Mouse (Mus musculus) limb, embryonic 14.5 days (tissue): ENCODE data around the gene Gbx1. TPM values are rescaled to one million over a fixed set of nuclear protein-coding genes. Genes with fewer than 3 reads are reported as not detected.

Experiments used
- ATAC-seq: fragments of 200-750 bp; cut with Nextera tagmentation; 2 replicates; pipeline ENCODE4 v1.8.0; 2017; ENCODE audit warnings: low read depth, moderate number of reproducible peaks, moderate TSS enrichment; ENCODE audit not compliant: low FRiP score
- DNase-seq: peaks from one replicate; pipeline ENCODE4 v3.0.0-alpha.2; 2015; ENCODE audit warnings: low spot score
- H3K27ac ChIP-seq: fragments of 300-500 bp; sonication (generic); replicated peaks from 2 replicates; pipeline ENCODE4 v1.5.1; 2014; ENCODE audit warnings: low read depth, mild to moderate bottlenecking, low read length, moderate library complexity, mixed read lengths
- H3K27me3 ChIP-seq: fragments of 300-500 bp; sonication (generic); 2 replicates; pipeline ENCODE4 v1.6.1; 2014; ENCODE audit warnings: low read length, mixed read lengths; ENCODE audit not compliant: control insufficient read depth, insufficient read depth
- H3K36me3 ChIP-seq: fragments of 300-500 bp; sonication (generic); 2 replicates; pipeline ENCODE4 v1.6.1; 2014; ENCODE audit warnings: mild to moderate bottlenecking, low read length, moderate library complexity, mixed read lengths; ENCODE audit not compliant: control insufficient read depth, insufficient read depth
- H3K4me1 ChIP-seq: fragments of 300-500 bp; sonication (generic); 2 replicates; pipeline ENCODE4 v1.6.1; 2014; ENCODE audit warnings: antibody characterized with exemption, low read length, mixed read lengths; ENCODE audit not compliant: control insufficient read depth, insufficient read depth
- H3K4me2 ChIP-seq: fragments of 300-500 bp; sonication (generic); replicated peaks from 2 replicates; pipeline ENCODE4 v1.6.1; 2014; ENCODE audit warnings: low read depth, mild to moderate bottlenecking, low read length, moderate library complexity; ENCODE audit not compliant: severe bottlenecking
- H3K4me3 ChIP-seq: fragments of 300-500 bp; sonication (generic); replicated peaks from 2 replicates; pipeline ENCODE4 v1.5.1; 2014; ENCODE audit warnings: low read length
- H3K9ac ChIP-seq: fragments of 300-500 bp; sonication (generic); 2 replicates; pipeline ENCODE4 v1.6.1; 2014; ENCODE audit warnings: mild to moderate bottlenecking, low read depth, low read length, moderate library complexity; ENCODE audit not compliant: severe bottlenecking
- H3K9me3 ChIP-seq: fragments of 300-500 bp; sonication (generic); 2 replicates; pipeline ENCODE4 v1.6.1; 2016; ENCODE audit warnings: low read length; ENCODE audit not compliant: control insufficient read depth
- POLR2A ChIP-seq: fragments of 200-500 bp; IDR thresholded peaks from 2 replicates; pipeline ENCODE4 v1.8.0; 2012; ENCODE audit warnings: inconsistent platforms, mild to moderate bottlenecking, moderate library complexity, borderline replicate concordance; ENCODE audit not compliant: insufficient read depth, insufficient read length; ENCODE audit errors: extremely low read depth
- WGBS: fragments of 180-500 bp; shearing (Covaris S2); extraction: QIAGEN DNeasy Blood & Tissue Kit; methylation state at CpG from one replicate; pipeline ENCODE4 v1.1.7; 2014; 5-methylcytosine and 5-hydroxymethylcytosine counted together
- polyA plus RNA-seq, 2 experiments: library from polyadenylated mRNA; depleted of rRNA in 1 of 2; stranded (reverse) in 1 of 2; unstranded in 1 of 2; fragments of >200 nt; fragmentation: Nextera tagmentation in 1 of 2; extraction: Ambion mirVana in 1 of 2; gene quantifications; 2 replicates each; pipeline versions ENCODE4 v1.2.1 to v1.2.3; 2012 to 2014

The Gbx1 gene
- polyA plus RNA-seq, 2 experiments = 0.05 TPM; not detected in 1

DNA sequence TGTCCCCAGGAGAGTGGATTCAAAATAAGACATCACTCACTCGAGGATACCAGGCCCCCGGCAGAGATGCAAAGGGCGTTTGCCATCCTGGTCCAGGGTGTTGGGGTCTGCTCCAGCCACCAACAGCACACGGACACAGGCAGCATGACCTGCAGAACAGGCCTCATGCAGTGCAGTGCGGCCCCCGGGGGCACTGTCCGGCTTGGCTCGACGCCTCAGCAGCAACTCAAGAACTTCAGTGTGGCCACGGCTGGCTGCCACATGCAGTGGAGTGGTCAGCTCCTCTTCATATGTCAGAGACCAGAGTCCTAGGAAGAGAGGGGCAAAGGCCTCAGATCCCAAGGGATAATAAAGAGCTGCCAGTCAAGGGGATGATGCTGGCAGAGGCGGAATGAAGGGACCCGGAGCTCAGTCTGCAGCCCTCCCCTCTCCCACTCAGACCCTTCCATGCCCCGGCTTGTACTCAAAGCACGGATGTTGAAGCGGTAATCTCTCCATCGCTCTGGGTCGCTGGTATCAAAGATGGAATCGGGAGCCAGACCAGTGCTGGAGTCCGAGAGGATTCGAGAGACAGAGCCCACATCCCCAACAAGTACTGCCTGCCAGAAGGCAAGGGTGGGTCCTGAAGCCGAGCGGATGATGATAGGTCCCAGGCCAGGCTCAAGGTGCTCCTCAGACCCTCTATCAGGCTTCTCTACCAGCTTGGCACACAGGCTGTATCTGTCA is 12.7 kb upstream of the Gbx1 start:
- Histone ChIP-seq H3K27me3 (no peaks in the 10 kb centered on the region), H3K27ac (no peak overlapping the region), H3K36me3 (no peaks in the 10 kb centered on the region), H3K9ac (no peak overlapping the region), H3K4me3 (no peak overlapping the region), H3K9me3 (no peaks in the 10 kb centered on the region), H3K4me2 (no peak overlapping the region), H3K4me1 (peaks cover 18% of the 10 kb centered on the region)
- WGBS = 79% methylated on average over 22 of the region's 22 CpGs
- ATAC-seq (no peak), DNase-seq (no peak)
- TF ChIP-seq POLR2A = no peak

- DNase-seq = peak; percentile 37
- Histone ChIP-seq H3K9ac (no peak overlapping the region), H3K9me3 (no peaks in the 10 kb centered on the region), H3K27ac (no peak overlapping the region), H3K27me3 (no peaks in the 10 kb centered on the region), H3K36me3 (no peaks in the 10 kb centered on the region), H3K4me1 (peaks cover 18% of the 10 kb centered on the region), H3K4me3 (no peak overlapping the region), H3K4me2 (no peak overlapping the region)
- no peak for TF ChIP-seq POLR2A
- WGBS = 62% methylated on average over 16 of the region's 16 CpGs
- ATAC-seq = peak; percentile 27; the same call in 1 of the 2 replicates
Observed at GRCm38 (mm10) chr5:24537618-24538017, 10.6 kb upstream of the Gbx1 start.

- ATAC-seq (no peak), DNase-seq (no peak)
- H3K36me3 ChIP-seq = no peaks in the 10 kb centered on the region
- no peak overlapping the region for H3K9ac ChIP-seq
- H3K4me1 ChIP-seq = peaks cover 18% of the 10 kb centered on the region
- no peaks in the 10 kb centered on the region for H3K27me3 ChIP-seq
- H3K4me2 ChIP-seq = no peak overlapping the region
- H3K4me3 ChIP-seq = no peak overlapping the region
- no peak overlapping the region for H3K27ac ChIP-seq
- no peak for TF ChIP-seq POLR2A
- WGBS = 75% methylated on average over 5 of the region's 5 CpGs
- H3K9me3 ChIP-seq = no peaks in the 10 kb centered on the region
Observed at GRCm38 (mm10) chr5:24536511-24536910, 9.5 kb upstream of the Gbx1 start.

DNA sequence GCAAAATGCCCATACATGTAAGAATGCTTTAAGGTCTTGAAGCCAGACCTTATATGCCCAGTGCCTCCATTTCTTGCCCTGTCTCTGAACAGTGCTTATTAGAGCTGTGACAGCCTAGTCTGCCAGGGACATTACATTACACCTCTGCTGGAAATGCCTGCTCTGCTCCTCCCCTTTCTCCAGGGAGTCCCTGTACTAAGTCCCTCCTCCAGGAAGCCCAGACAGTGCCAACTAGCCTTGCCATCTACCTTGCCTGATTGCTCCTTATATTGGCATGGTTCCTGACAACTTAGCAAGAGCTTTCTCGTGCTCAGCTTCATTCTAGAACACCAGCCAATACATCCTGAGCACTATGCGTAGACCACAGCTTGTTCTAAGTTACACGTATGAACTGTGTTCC is 8.7 kb upstream of the Gbx1 start:
- no peak for TF ChIP-seq POLR2A
- ATAC-seq = no peak
- DNase-seq = no peak
- WGBS = 73% methylated on average over 3 of the region's 3 CpGs
- no peak overlapping the region for H3K27ac ChIP-seq
- no peak overlapping the region for H3K4me3 ChIP-seq
- no peak overlapping the region for H3K4me2 ChIP-seq
- no peaks in the 10 kb centered on the region for H3K9me3 ChIP-seq
- H3K27me3 ChIP-seq = no peaks in the 10 kb centered on the region
- H3K4me1 ChIP-seq = peaks cover 10% of the 10 kb centered on the region
- H3K36me3 ChIP-seq = no peaks in the 10 kb centered on the region
- no peak overlapping the region for H3K9ac ChIP-seq

GRCm38 (mm10) chr5:24534292-24534691 is 7.3 kb upstream of the Gbx1 start:
- Histone ChIP-seq H3K9ac (no peak overlapping the region), H3K27ac (no peak overlapping the region), H3K9me3 (no peaks in the 10 kb centered on the region), H3K4me1 (no peaks in the 10 kb centered on the region), H3K4me2 (no peak overlapping the region), H3K36me3 (no peaks in the 10 kb centered on the region), H3K27me3 (peaks cover 6% of the 10 kb centered on the region), H3K4me3 (no peak overlapping the region)
- ATAC-seq (no peak), DNase-seq (no peak)
- WGBS = 57% methylated on average over 5 of the region's 5 CpGs
- no peak for TF ChIP-seq POLR2A

GRCm38 (mm10) chr5:24533391-24533790 is 6.4 kb upstream of the Gbx1 start:
- H3K9ac ChIP-seq = no peak overlapping the region
- no peaks in the 10 kb centered on the region for H3K9me3 ChIP-seq
- TF ChIP-seq POLR2A = no peak
- H3K4me2 ChIP-seq = no peak overlapping the region
- DNase-seq (no peak), ATAC-seq (no peak)
- H3K27ac ChIP-seq = no peak overlapping the region
- H3K4me1 ChIP-seq = no peaks in the 10 kb centered on the region
- H3K4me3 ChIP-seq = no peak overlapping the region
- no peaks in the 10 kb centered on the region for H3K36me3 ChIP-seq
- peaks cover 15% of the 10 kb centered on the region for H3K27me3 ChIP-seq
- WGBS = 43% methylated on average over 11 of the region's 11 CpGs
